Mouse (Mus musculus): ENCODE measurements around the gene Mmp14.
A peak's percentile ranks its signal among the peaks of the same experiment; 100 is the strongest.

Gene Mmp14

GRCm38 (mm10) chr14:54435194-54435918 lies 3.9 kb downstream of the Mmp14 start:
- no peak for DNase-seq

DNA sequence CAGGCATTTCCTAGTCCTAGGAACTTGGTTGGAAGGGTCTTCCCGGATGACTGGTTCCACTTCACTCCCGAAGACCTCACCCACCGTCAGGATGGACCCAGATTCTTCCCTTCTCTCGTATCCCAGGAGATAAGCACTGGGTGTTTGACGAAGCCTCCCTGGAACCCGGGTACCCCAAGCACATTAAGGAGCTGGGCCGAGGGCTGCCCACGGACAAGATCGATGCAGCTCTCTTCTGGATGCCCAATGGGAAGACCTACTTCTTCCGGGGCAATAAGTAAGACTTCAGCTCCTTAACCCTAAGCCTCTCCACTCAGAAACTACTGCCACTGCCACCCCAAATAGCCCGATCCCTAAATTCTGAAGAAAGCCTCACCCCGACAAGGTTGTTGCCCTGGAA lies 7.7 kb downstream of the Mmp14 start:
- DNase-seq = no peak

DNA sequence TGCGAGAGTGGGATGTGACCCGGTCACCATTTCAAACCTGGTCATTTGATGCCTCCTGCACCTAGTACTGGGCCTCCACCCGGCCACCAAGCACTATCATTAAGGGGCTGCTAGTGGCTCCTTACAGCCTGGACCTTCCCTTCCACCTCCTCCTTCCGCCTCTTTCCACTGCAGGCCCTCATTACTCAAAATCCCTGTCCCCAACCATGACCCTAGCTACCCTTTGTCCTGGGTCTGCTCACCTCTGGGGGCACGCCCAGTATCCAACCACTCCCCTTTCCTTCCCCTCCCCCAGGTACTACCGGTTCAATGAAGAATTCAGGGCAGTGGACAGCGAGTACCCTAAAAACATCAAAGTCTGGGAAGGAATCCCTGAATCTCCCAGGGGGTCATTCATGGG lies 8.2 kb downstream of the Mmp14 start:
- DNase-seq = no peak

DNA sequence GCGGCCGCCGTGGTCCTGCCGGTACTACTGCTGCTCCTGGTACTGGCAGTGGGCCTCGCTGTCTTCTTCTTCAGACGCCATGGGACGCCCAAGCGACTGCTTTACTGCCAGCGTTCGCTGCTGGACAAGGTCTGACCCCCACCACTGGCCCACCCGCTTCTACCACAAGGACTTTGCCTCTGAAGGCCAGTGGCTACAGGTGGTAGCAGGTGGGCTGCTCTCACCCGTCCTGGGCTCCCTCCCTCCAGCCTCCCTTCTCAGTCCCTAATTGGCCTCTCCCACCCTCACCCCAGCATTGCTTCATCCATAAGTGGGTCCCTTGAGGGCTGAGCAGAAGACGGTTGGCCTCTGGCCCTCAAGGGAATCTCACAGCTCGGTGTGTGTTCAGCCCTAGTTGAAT lies 9.1 kb downstream of the Mmp14 start:
- no peak for DNase-seq

- no peak for DNase-seq
These were observed 10.0 kb downstream of the Mmp14 start for GRCm38 (mm10) chr14:54441365-54441764.

- DNase-seq = no peak
These were observed 11.1 kb downstream of the Mmp14 start for GRCm38 (mm10) chr14:54442548-54442947.

GRCm38 (mm10) chr14:54443196-54443595 lies 11.8 kb downstream of the Mmp14 start:
- DNase-seq = no peak

- peak; percentile 18 for DNase-seq
These were observed 12.6 kb downstream of the Mmp14 start for GRCm38 (mm10) chr14:54443712-54444618.

DNA sequence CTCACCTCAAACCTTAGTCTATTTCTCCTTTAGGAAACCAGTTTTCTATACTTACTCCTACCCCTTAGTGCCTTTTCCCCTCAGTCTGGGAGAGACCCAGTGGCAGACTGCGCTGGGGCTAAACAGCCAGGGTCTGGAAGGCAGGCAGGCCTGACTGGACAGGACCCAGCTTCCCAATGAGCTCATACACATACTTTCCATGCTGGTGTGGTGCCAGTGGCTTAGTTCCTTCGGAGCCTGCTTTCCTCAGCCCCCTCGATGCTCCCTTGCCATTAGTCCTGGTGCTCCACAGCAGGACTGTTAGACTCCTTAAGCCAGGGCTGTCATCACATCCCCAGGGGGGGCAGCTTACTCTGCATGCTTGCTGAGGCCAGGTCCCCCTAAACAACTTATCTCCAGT lies 14.1 kb downstream of the Mmp14 start:
- DNase-seq = no peak

GRCm38 (mm10) chr14:54453566-54453965 lies 22.2 kb downstream of the Mmp14 start:
- DNase-seq = no peak

GRCm38 (mm10) chr14:54454669-54455528 lies 23.5 kb downstream of the Mmp14 start:
- DNase-seq = no peak

GRCm38 (mm10) chr14:54457907-54458569 lies 26.6 kb downstream of the Mmp14 start:
- DNase-seq = no peak

- DNase-seq = no peak
These were observed 30.7 kb downstream of the Mmp14 start for GRCm38 (mm10) chr14:54462146-54462545.

GRCm38 (mm10) chr14:54463108-54463958 lies 31.9 kb downstream of the Mmp14 start:
- peak; percentile 16 for DNase-seq

GRCm38 (mm10) chr14:54463959-54464292 lies 32.5 kb downstream of the Mmp14 start, which contains the start of gene Lrp10:
TSS of gene Lrp10 (plus strand) at chr14:54464137.
- DNase-seq = peak; percentile 82

GRCm38 (mm10) chr14:54464293-54465005 lies 33.0 kb downstream of the Mmp14 start:
- peak; percentile 29 for DNase-seq

- no peak for DNase-seq
These were observed 40.1 kb downstream of the Mmp14 start for GRCm38 (mm10) chr14:54471467-54471866.

DNA sequence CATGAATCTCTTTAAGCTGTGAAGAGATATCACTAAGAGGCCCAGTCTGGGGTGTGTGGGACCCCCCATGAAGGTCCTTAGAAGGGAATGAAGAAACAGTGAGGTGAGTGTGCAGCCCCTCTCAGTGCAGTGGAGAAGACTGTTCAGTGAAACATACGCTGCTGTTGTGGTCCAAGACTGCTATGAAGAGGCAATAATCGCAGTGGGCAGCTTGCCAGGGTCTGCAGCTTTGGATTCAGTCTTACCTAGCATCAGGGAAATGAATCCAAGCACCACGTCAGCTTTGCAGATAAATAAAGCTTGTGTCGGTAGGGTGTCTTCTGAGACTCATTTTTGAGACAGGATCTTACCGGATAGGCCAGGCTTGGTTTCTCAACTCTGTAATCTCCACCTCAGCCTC lies 41.3 kb downstream of the Mmp14 start:
- DNase-seq = no peak

DNA sequence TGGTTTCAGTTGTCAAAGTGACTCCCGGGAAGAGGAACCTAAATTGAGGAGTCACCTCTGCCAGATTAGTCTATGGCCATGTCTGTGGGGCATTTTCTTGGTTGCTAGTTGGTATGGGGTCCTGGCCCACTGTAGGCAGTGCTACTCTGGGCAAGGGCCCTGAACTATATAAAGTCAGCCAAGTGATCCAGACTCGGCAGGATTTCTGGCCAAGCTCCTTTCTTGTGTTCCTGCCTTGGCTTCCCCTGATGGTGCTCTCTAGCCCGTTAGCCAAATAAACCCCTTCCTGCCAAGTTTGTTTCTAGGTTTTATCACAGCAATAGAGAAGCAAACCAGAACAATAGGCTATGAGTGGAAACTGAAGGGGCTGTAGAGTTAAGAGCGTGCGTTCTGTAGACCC lies 43.3 kb downstream of the Mmp14 start:
- no peak for DNase-seq

DNA sequence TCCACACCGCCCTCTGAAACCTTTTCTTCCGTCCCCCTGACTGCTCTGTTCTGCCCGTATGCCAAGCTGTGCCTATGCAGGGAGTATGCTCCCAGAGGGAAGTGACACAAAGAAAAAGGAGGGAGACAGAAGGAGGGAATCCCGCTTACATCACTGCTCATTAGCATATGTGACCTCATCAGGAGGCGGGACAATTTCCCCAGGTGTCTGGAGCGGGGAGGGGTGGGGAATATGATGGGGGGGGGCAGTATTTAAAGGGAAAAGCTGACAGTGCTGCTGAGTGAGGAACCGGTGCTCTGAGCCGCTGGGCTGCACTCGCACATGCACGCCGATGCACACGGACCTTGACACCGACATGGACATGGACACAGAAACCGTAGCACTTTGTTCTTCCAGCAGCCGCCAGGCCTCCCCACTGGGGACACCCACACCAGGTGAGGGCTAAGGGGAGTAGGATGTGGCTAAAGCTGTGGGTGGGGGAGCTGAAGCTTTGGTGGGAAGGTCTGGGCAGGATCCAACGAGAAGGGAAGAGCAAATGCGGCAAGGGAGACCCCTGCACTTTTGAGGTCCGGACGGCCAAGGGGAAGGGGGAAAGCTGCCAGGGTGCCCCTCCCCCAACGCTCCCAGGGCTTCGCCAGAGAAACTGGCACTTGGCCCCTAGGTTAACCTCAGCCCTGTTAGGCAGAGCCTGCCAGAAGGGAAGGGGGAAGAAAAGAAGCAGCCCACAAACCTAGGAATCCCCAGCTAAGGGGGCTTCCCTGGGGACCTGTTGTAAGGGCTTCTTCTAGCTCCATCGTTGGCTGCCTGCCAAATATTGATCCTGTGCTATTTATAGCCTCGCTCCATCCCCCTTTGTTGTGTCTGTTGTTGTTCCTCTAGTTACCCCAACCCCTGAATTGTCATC lies 44.8 kb downstream of the Mmp14 start, which contains the start of gene Rem2:
Rem2 (plus strand) TSS at position 160 of the 904 bp plus-strand sequence.
- peak; percentile 82 for DNase-seq

Data from right cerebral cortex, adult 18-20 months (tissue).